Mouse (Mus musculus): Measurements from ENCODE around the gene Rars. TPM values are rescaled to one million over a fixed set of nuclear protein-coding genes. Genes with fewer than 3 reads are reported as not detected.
"Not testable (repeated sequence)": the region's sequence is repeated elsewhere in the genome, so short reads cannot be mapped to it uniquely, and the experiment has no call there.

The Rars gene
- polyA plus RNA-seq, 1 experiment from 2014 or later = 72.1 TPM

- WGBS = 79% methylated on average over 21 of the region's 21 CpGs
- Histone ChIP-seq H3K9ac (no peak overlapping the region), H3K4me1 (replicated peaks; ENCODE audit: control insufficient read depth, insufficient read depth, low read length) (no peaks in the 10 kb centered on the region), H3K4me3 (replicated peaks; ENCODE audit: low read length) (no peak overlapping the region), H3K4me2 (replicated peaks) (no peak overlapping the region), H3K36me3 (replicated peaks; ENCODE audit: control insufficient read depth, insufficient read depth) (peaks cover 12% of the 10 kb centered on the region), H3K27me3 (ENCODE audit: control insufficient read depth, insufficient read depth, low read length) (no peaks in the 10 kb centered on the region), H3K27ac (no peak overlapping the region), H3K9me3 (ENCODE audit: control insufficient read depth, low read length) (no peaks in the 10 kb centered on the region)
- ATAC-seq (ENCODE audit: low FRiP score) (no peak), DNase-seq (ENCODE audit: low spot score) (no peak)
Observed at GRCm38 (mm10) chr11:35841738-35842325, 7.5 kb upstream of the Rars start.

GRCm38 (mm10) chr11:35840806-35841205 is 6.5 kb upstream of the Rars start:
- not testable (repeated sequence) for ATAC-seq (ENCODE audit: low FRiP score)

GRCm38 (mm10) chr11:35840282-35840681 is 6.0 kb upstream of the Rars start:
- no peak overlapping the region for H3K9ac ChIP-seq
- H3K4me1 ChIP-seq (replicated peaks; ENCODE audit: control insufficient read depth, insufficient read depth, low read length) = no peaks in the 10 kb centered on the region
- no peak for DNase-seq (ENCODE audit: low spot score)
- H3K4me2 ChIP-seq (replicated peaks) = no peak overlapping the region
- no peak overlapping the region for H3K4me3 ChIP-seq (replicated peaks; ENCODE audit: low read length)
- H3K27me3 ChIP-seq (ENCODE audit: control insufficient read depth, insufficient read depth, low read length) = no peaks in the 10 kb centered on the region
- no peak overlapping the region; the same call in 1 of the 2 replicates for H3K27ac ChIP-seq
- H3K36me3 ChIP-seq (replicated peaks; ENCODE audit: control insufficient read depth, insufficient read depth) = peaks cover 12% of the 10 kb centered on the region
- WGBS = 84% methylated on average over 7 of the region's 7 CpGs
- ATAC-seq (ENCODE audit: low FRiP score) = no peak
- no peaks in the 10 kb centered on the region for H3K9me3 ChIP-seq (ENCODE audit: control insufficient read depth, low read length)

More at GRCm38 (mm10) chr11:35840806-35841205, 6.5 kb upstream of the Rars start:
- H3K27me3 ChIP-seq (ENCODE audit: control insufficient read depth, insufficient read depth, low read length); H3K4me3 ChIP-seq (replicated peaks; ENCODE audit: low read length); H3K9ac ChIP-seq; H3K4me1 ChIP-seq (replicated peaks; ENCODE audit: control insufficient read depth, insufficient read depth, low read length); H3K4me2 ChIP-seq (replicated peaks); H3K27ac ChIP-seq; DNase-seq (ENCODE audit: low spot score); H3K9me3 ChIP-seq (ENCODE audit: control insufficient read depth, low read length): not testable (repeated sequence)
- WGBS = 97% methylated on average over 4 of the region's 4 CpGs
- H3K36me3 ChIP-seq (replicated peaks; ENCODE audit: control insufficient read depth, insufficient read depth) = peaks cover 12% of the 10 kb centered on the region

GRCm38 (mm10) chr11:35838345-35839338 is 4.3 kb upstream of the Rars start:
- Histone ChIP-seq H3K36me3 (replicated peaks; ENCODE audit: control insufficient read depth, insufficient read depth) (peaks cover 12% of the 10 kb centered on the region), H3K27me3 (ENCODE audit: control insufficient read depth, insufficient read depth, low read length) (no peaks in the 10 kb centered on the region), H3K9me3 (ENCODE audit: control insufficient read depth, low read length) (no peaks in the 10 kb centered on the region), H3K27ac (peak overlapping the region; percentile 62), H3K9ac (peak overlapping the region; percentile 48), H3K4me2 (replicated peaks) (peak overlapping the region; percentile 56), H3K4me1 (replicated peaks; ENCODE audit: control insufficient read depth, insufficient read depth, low read length) (peaks cover 2% of the 10 kb centered on the region), H3K4me3 (replicated peaks; ENCODE audit: low read length) (peak overlapping the region; percentile 27)
- ATAC-seq (ENCODE audit: low FRiP score) = peak; percentile 78
- WGBS = 14% methylated on average over 28 of the region's 28 CpGs
- DNase-seq (ENCODE audit: low spot score) = peak; percentile 74

- peak overlapping the region; percentile 48 for H3K9ac ChIP-seq
- DNase-seq (ENCODE audit: low spot score) = no peak
- H3K27ac ChIP-seq = peak overlapping the region; percentile 62
- H3K4me1 ChIP-seq (replicated peaks; ENCODE audit: control insufficient read depth, insufficient read depth, low read length) = peaks cover 8% of the 10 kb centered on the region
- peak overlapping the region; percentile 27; the same call in 1 of the 2 replicates for H3K4me3 ChIP-seq (replicated peaks; ENCODE audit: low read length)
- H3K9me3 ChIP-seq (ENCODE audit: control insufficient read depth, low read length) = no peaks in the 10 kb centered on the region
- H3K27me3 ChIP-seq (ENCODE audit: control insufficient read depth, insufficient read depth, low read length) = no peaks in the 10 kb centered on the region
- no peak for ATAC-seq (ENCODE audit: low FRiP score)
- 85% methylated on average over 5 of the region's 5 CpGs for WGBS
- peaks cover 16% of the 10 kb centered on the region for H3K36me3 ChIP-seq (replicated peaks; ENCODE audit: control insufficient read depth, insufficient read depth)
- H3K4me2 ChIP-seq (replicated peaks) = peak overlapping the region; percentile 56
Observed at GRCm38 (mm10) chr11:35837156-35838126, 3.1 kb upstream of the Rars start.

- peaks cover 37% of the 10 kb centered on the region for H3K36me3 ChIP-seq (replicated peaks; ENCODE audit: control insufficient read depth, insufficient read depth)
- H3K9me3 ChIP-seq (ENCODE audit: control insufficient read depth, low read length) = no peaks in the 10 kb centered on the region
- H3K4me3 ChIP-seq (replicated peaks; ENCODE audit: low read length) = peak overlapping the region; percentile 84
- peaks cover 8% of the 10 kb centered on the region for H3K4me1 ChIP-seq (replicated peaks; ENCODE audit: control insufficient read depth, insufficient read depth, low read length)
- no peak overlapping the region for H3K27ac ChIP-seq
- no peaks in the 10 kb centered on the region for H3K27me3 ChIP-seq (ENCODE audit: control insufficient read depth, insufficient read depth, low read length)
- H3K4me2 ChIP-seq (replicated peaks) = peak overlapping the region; percentile 86
- ATAC-seq (ENCODE audit: low FRiP score) (no peak), DNase-seq (ENCODE audit: low spot score) (no peak)
- H3K9ac ChIP-seq = peak overlapping the region; percentile 78; the same call in 1 of the 2 replicates
- 90% methylated on average over 6 of the region's 6 CpGs for WGBS
Observed at GRCm38 (mm10) chr11:35833270-35833669, 1.0 kb downstream of the Rars start.

- Histone ChIP-seq H3K27me3 (ENCODE audit: control insufficient read depth, insufficient read depth, low read length) (no peaks in the 10 kb centered on the region), H3K4me1 (replicated peaks; ENCODE audit: control insufficient read depth, insufficient read depth, low read length) (peaks cover 8% of the 10 kb centered on the region), H3K27ac (no peak overlapping the region), H3K36me3 (replicated peaks; ENCODE audit: control insufficient read depth, insufficient read depth) (peaks cover 49% of the 10 kb centered on the region), H3K4me2 (replicated peaks) (no peak overlapping the region), H3K9ac (no peak overlapping the region), H3K4me3 (replicated peaks; ENCODE audit: low read length) (no peak overlapping the region), H3K9me3 (ENCODE audit: control insufficient read depth, low read length) (no peaks in the 10 kb centered on the region)
- no peak for ATAC-seq (ENCODE audit: low FRiP score)
- WGBS = 85% methylated on average over 4 of the region's 4 CpGs
- DNase-seq (ENCODE audit: low spot score) = no peak
Observed at GRCm38 (mm10) chr11:35832139-35832538, 2.2 kb downstream of the Rars start.

- Histone ChIP-seq H3K4me1 (replicated peaks; ENCODE audit: control insufficient read depth, insufficient read depth, low read length) (no peaks in the 10 kb centered on the region), H3K27me3 (ENCODE audit: control insufficient read depth, insufficient read depth, low read length) (no peaks in the 10 kb centered on the region), H3K9me3 (ENCODE audit: control insufficient read depth, low read length) (no peaks in the 10 kb centered on the region), H3K27ac (no peak overlapping the region), H3K4me2 (replicated peaks) (no peak overlapping the region), H3K36me3 (replicated peaks; ENCODE audit: control insufficient read depth, insufficient read depth) (peaks cover 87% of the 10 kb centered on the region), H3K9ac (no peak overlapping the region), H3K4me3 (replicated peaks; ENCODE audit: low read length) (no peak overlapping the region)
- DNase-seq (ENCODE audit: low spot score) = no peak
- ATAC-seq (ENCODE audit: low FRiP score) = no peak
- WGBS = 95% methylated on average over 6 of the region's 6 CpGs
Observed at GRCm38 (mm10) chr11:35827714-35828113, 6.6 kb downstream of the Rars start.
